In genomic region chrX:143011865-143012264, GRCm38 (mm10) we compare ENCODE assay signal across 31 mouse cellular contexts. TPM values are rescaled to one million over a fixed set of nuclear protein-coding genes. Genes with fewer than 3 reads are reported as not detected.
DNase-seq lines count a peak whose midpoint lies in the region; ATAC-seq and TF ChIP-seq lines count a peak whose summit lies in the region.
"Had no signal": no experiment of that assay in that cellular context is flagged by ENCODE, and none has a peak within 500 bp of the region (broad histone marks: within the 10 kb centered on the region; RNA-seq: fewer than 3 reads in every experiment).

No protein-coding gene starts in this region.

- no peak for TF ChIP-seq EP300 in stomach, postnatal 0 days (optimal IDR thresholded peaks at IDR 0.05)

- no peaks in the 10 kb centered on the region for H3K9me3 ChIP-seq in stomach, embryonic 15.5 days
- no peaks in the 10 kb centered on the region for H3K9me3 ChIP-seq in stomach, postnatal 0 days (ENCODE audit: control insufficient read depth, low read length)
- H3K9me3 ChIP-seq in liver, embryonic 15.5 days (replicated peaks): no peaks in the 10 kb centered on the region
- no peaks in the 10 kb centered on the region for H3K9me3 ChIP-seq in forebrain, embryonic 15.5 days
- no peaks in the 10 kb centered on the region for H3K9me3 ChIP-seq in midbrain, embryonic 10.5 days (replicated peaks)
- H3K9me3 ChIP-seq: embryonic facial prominence, embryonic 10.5 days; embryonic facial prominence, embryonic 15.5 days; G1E; heart, embryonic 13.5 days; kidney, embryonic 15.5 days; limb, embryonic 12.5 days; neural tube, embryonic 12.5 days had no signal

- H3K4me1 ChIP-seq in stomach, embryonic 15.5 days: no peaks in the 10 kb centered on the region
- no peaks in the 10 kb centered on the region for H3K4me1 ChIP-seq in stomach, postnatal 0 days (replicated peaks; ENCODE audit: control insufficient read depth, insufficient read depth)
- peaks cover 34% of the 10 kb centered on the region for H3K4me1 ChIP-seq in liver, embryonic 15.5 days (replicated peaks)
- no peaks in the 10 kb centered on the region for H3K4me1 ChIP-seq in forebrain, embryonic 15.5 days
- no peaks in the 10 kb centered on the region for H3K4me1 ChIP-seq in midbrain, embryonic 10.5 days
- H3K4me1 ChIP-seq: embryonic facial prominence, embryonic 10.5 days; embryonic facial prominence, embryonic 15.5 days; kidney, embryonic 15.5 days; limb, embryonic 12.5 days; neural tube, embryonic 12.5 days had no signal

- H3K4me3 ChIP-seq in stomach, embryonic 15.5 days (replicated peaks): no peak overlapping the region
- H3K4me3 ChIP-seq in stomach, postnatal 0 days (ENCODE audit: low read depth, low read length): no peak overlapping the region
- H3K4me3 ChIP-seq in liver, embryonic 15.5 days (replicated peaks): no peak overlapping the region
- H3K4me3 ChIP-seq in forebrain, embryonic 15.5 days: no peak overlapping the region
- H3K4me3 ChIP-seq in midbrain, embryonic 10.5 days: no peak overlapping the region
- H3K4me3 ChIP-seq: embryonic facial prominence, embryonic 10.5 days; embryonic facial prominence, embryonic 15.5 days; heart, embryonic 13.5 days; kidney, embryonic 15.5 days; left cerebral cortex, adult 2 months; limb, embryonic 12.5 days; myocyte; neural tube, embryonic 12.5 days had no signal

- WGBS in stomach, embryonic 15.5 days: 70% methylated on average over 4 of the region's 4 CpGs
- 63% methylated on average over 4 of the region's 4 CpGs for WGBS in stomach, postnatal 0 days
- WGBS in liver, embryonic 15.5 days (ENCODE audit: insufficient replicate concordance): 28% methylated on average over 4 of the region's 4 CpGs
- WGBS in forebrain, embryonic 15.5 days: 81% methylated on average over 4 of the region's 4 CpGs
- WGBS in midbrain, embryonic 10.5 days: 79% methylated on average over 4 of the region's 4 CpGs

- H3K4me2 ChIP-seq in stomach, embryonic 15.5 days: no peak overlapping the region
- H3K4me2 ChIP-seq in stomach, postnatal 0 days (replicated peaks; ENCODE audit: low read depth): no peak overlapping the region
- peak overlapping the region; percentile 25 for H3K4me2 ChIP-seq in liver, embryonic 15.5 days
- no peak overlapping the region for H3K4me2 ChIP-seq in forebrain, embryonic 15.5 days (replicated peaks)
- H3K4me2 ChIP-seq: embryonic facial prominence, embryonic 15.5 days; heart, embryonic 13.5 days; hindbrain, embryonic 14.5 days; kidney, embryonic 15.5 days; limb, embryonic 12.5 days; midbrain, embryonic 11.5 days; neural tube, embryonic 12.5 days had no signal

- peak; percentile 81; the same call in 1 of the 2 replicates for ATAC-seq in stomach, embryonic 15.5 days (ENCODE audit: insufficient read depth, low FRiP score, low read depth)
- no peak for ATAC-seq in stomach, postnatal 0 days (ENCODE audit: low FRiP score, low TSS enrichment)
- ATAC-seq in liver, embryonic 15.5 days (ENCODE audit: insufficient read depth): peak; percentile 99
- no peak for ATAC-seq in forebrain, embryonic 15.5 days (replicated peaks)
- ATAC-seq: forebrain, embryonic 16.5 days had no signal

- no peaks in the 10 kb centered on the region for H3K36me3 ChIP-seq in stomach, embryonic 15.5 days
- H3K36me3 ChIP-seq in stomach, postnatal 0 days (ENCODE audit: control insufficient read depth, insufficient read depth, low read length): no peaks in the 10 kb centered on the region
- no peaks in the 10 kb centered on the region for H3K36me3 ChIP-seq in liver, embryonic 15.5 days (replicated peaks)
- no peaks in the 10 kb centered on the region for H3K36me3 ChIP-seq in forebrain, embryonic 15.5 days
- no peaks in the 10 kb centered on the region for H3K36me3 ChIP-seq in midbrain, embryonic 10.5 days
- H3K36me3 ChIP-seq: embryonic facial prominence, embryonic 10.5 days; embryonic facial prominence, embryonic 15.5 days; G1E; heart, embryonic 13.5 days; kidney, embryonic 15.5 days; limb, embryonic 12.5 days; neural tube, embryonic 12.5 days had no signal

- no peak for TF ChIP-seq CTCF in stomach, postnatal 0 days (IDR thresholded peaks at IDR 0.05; ENCODE audit: low read depth)

- H3K27me3 ChIP-seq in stomach, embryonic 15.5 days (replicated peaks): no peaks in the 10 kb centered on the region
- no peaks in the 10 kb centered on the region for H3K27me3 ChIP-seq in stomach, postnatal 0 days (ENCODE audit: control insufficient read depth, insufficient read depth, low read length)
- H3K27me3 ChIP-seq in liver, embryonic 15.5 days: no peaks in the 10 kb centered on the region
- H3K27me3 ChIP-seq in forebrain, embryonic 15.5 days: no peaks in the 10 kb centered on the region
- H3K27me3 ChIP-seq in midbrain, embryonic 10.5 days (ENCODE audit: low read depth, poor library complexity, severe bottlenecking): peaks cover 88% of the 10 kb centered on the region
- H3K27me3 ChIP-seq: embryonic facial prominence, embryonic 15.5 days; heart, embryonic 13.5 days; neural tube, embryonic 12.5 days had no signal

- no peak for DNase-seq in stomach, postnatal 0 days (ENCODE audit: low spot score)
- DNase-seq in liver: peak; percentile 22
- DNase-seq in urinary bladder, postnatal 36 days (ENCODE audit: low spot score in 2 of 2): no peak
- no peak for DNase-seq in midbrain, embryonic 10.5 days (ENCODE audit: low spot score)
- no peak for DNase-seq in thymus, postnatal 36 days
- DNase-seq: adrenal gland, postnatal 14 days; cerebellum, adult 18-20 months; cerebellum, postnatal 14 days; heart, postnatal 10 days; kidney, adult 18-20 months; kidney, postnatal 25 days; lung, adult 18-20 months; lung, postnatal 10 days; thymus, adult 18-20 months; thymus, postnatal 25 days had no signal

- H3K9ac ChIP-seq in stomach, embryonic 15.5 days: no peak overlapping the region
- H3K9ac ChIP-seq in stomach, postnatal 0 days (ENCODE audit: low read length): no peak overlapping the region
- H3K9ac ChIP-seq in liver, embryonic 15.5 days: no peak overlapping the region
- no peak overlapping the region for H3K9ac ChIP-seq in forebrain, embryonic 15.5 days (replicated peaks)
- H3K9ac ChIP-seq: embryonic facial prominence, embryonic 15.5 days; heart, embryonic 13.5 days; hindbrain, embryonic 14.5 days; kidney, embryonic 15.5 days; limb, embryonic 12.5 days; neural tube, embryonic 12.5 days had no signal

- H3K27ac ChIP-seq in stomach, embryonic 15.5 days: no peak overlapping the region
- no peak overlapping the region for H3K27ac ChIP-seq in stomach, postnatal 0 days (replicated peaks)
- H3K27ac ChIP-seq in liver, embryonic 15.5 days (replicated peaks): peak overlapping the region; percentile 76
- H3K27ac ChIP-seq in forebrain, embryonic 15.5 days (replicated peaks): no peak overlapping the region
- H3K27ac ChIP-seq in midbrain, embryonic 10.5 days (replicated peaks): no peak overlapping the region
- H3K27ac ChIP-seq: embryonic facial prominence, embryonic 10.5 days; embryonic facial prominence, embryonic 15.5 days; heart, embryonic 13.5 days; hindbrain, embryonic 14.5 days; kidney, embryonic 15.5 days; left cerebral cortex, adult 2 months; limb, embryonic 12.5 days; macrophage; neural tube, embryonic 12.5 days had no signal

RNA-seq across cellular contexts. Expression of gene Ammecr1, which starts 45.3 kb away (rescaled TPM):
- polyA plus RNA-seq in stomach, embryonic 15.5 days (2015; fragmentation: Nextera tagmentation; extraction: Ambion mirVana): 13.3 TPM in 2 replicates
- 6.3 and 7.1 TPM in 2 replicates for polyA plus RNA-seq in stomach, postnatal 0 days (2015; fragmentation: Nextera tagmentation; extraction: Ambion mirVana)
- 9.4 and 10.9 TPM in 2 replicates for polyA plus RNA-seq in liver, embryonic 15.5 days (2015; fragmentation: Nextera tagmentation; extraction: Ambion mirVana)
- polyA plus RNA-seq in forebrain, embryonic 15.5 days (2015; fragmentation: Nextera tagmentation; extraction: Ambion mirVana): 5.0 and 5.6 TPM in 2 replicates
- 7.1 and 7.8 TPM in 2 replicates for polyA plus RNA-seq in midbrain, embryonic 10.5 days (2016; fragmentation: Nextera tagmentation; extraction: Ambion mirVana)

Comparison
In these comparisons a context has a peak if more than half of its experiments do, and no peak if none do; other contexts are left out.
1. ATAC-seq: peak in stomach, embryonic 15.5 days (single experiment) and liver, embryonic 15.5 days (single experiment); none in stomach, postnatal 0 days (single experiment) and forebrain, embryonic 15.5 days (single experiment).